Mouse (Mus musculus) lung, postnatal 0 days (tissue): ENCODE results near the gene Trub2.

Experiments used
- CTCF ChIP-seq: IDR thresholded peaks from 2 replicates; pipeline ENCODE4 v1.5.1; 2016; ENCODE audit warnings: antibody characterized with exemption, mild to moderate bottlenecking
- EP300 ChIP-seq: IDR thresholded peaks from 2 replicates; pipeline ENCODE4 v1.6.1; 2016; ENCODE audit warnings: antibody characterized with exemption, mild to moderate bottlenecking, control low read depth

GRCm38 (mm10) chr2:29718581-29718980 lies 69.7 kb downstream of the Trub2 start:
- TF ChIP-seq CTCF (no peak), EP300 (no peak)
